Mouse (Mus musculus) liver, embryonic 14.5 days (tissue): ENCODE measurements at regions not wholly inside any gene's neighbourhood (a gene's known extent, or its start where the extent isn't known, plus 50 kb on each side); places are given as distances from the start of the nearest gene placed in this dataset.
A peak's percentile ranks its signal among the peaks of the same experiment; 100 is the strongest.
"Not testable (repeated sequence)": the region's sequence is repeated elsewhere in the genome, so short reads cannot be mapped to it uniquely, and the experiment has no call there.

ENCODE experiments used
- ATAC-seq: fragments of 200-750 bp; cut with Nextera tagmentation; 2 replicates; pipeline ENCODE4 v1.8.0; 2017; ENCODE audit warnings: moderate number of reproducible peaks, mild to moderate bottlenecking, moderate library complexity; ENCODE audit not compliant: insufficient read depth
- DNase-seq, 3 experiments: peaks; one replicate each; pipeline ENCODE4 v3.0.0-alpha.2; 2012 to 2013; ENCODE audit warnings: low read depth in 3 of 3, low spot score in 3 of 3
- H3K27ac ChIP-seq: fragments of 300-500 bp; sonication (generic); 2 replicates; pipeline ENCODE4 v1.5.1; 2014; ENCODE audit warnings: moderate library complexity, mild to moderate bottlenecking, control low read depth, inconsistent platforms
- H3K27me3 ChIP-seq: fragments of 300-500 bp; sonication (generic); 2 replicates; pipeline ENCODE4 v1.6.1; 2014; ENCODE audit warnings: mild to moderate bottlenecking, low read length, moderate library complexity; ENCODE audit not compliant: control insufficient read depth, insufficient read depth
- H3K36me3 ChIP-seq: fragments of 300-500 bp; sonication (generic); replicated peaks from 2 replicates; pipeline ENCODE4 v1.6.1; 2014; ENCODE audit warnings: low read depth; ENCODE audit not compliant: control insufficient read depth, insufficient read depth
- H3K4me1 ChIP-seq, 2 experiments: fragments of 200-500 bp in 1 of 2; fragments of 300-500 bp in 1 of 2; sonication (generic) in 1 of 2; replicated peaks; 2 replicates each; pipeline ENCODE4 v1.6.1; 2012 to 2014; ENCODE audit warnings: antibody characterized with exemption in 1 of 2, inconsistent platforms in 1 of 2, low read length in 1 of 2; ENCODE audit not compliant: control insufficient read depth in 2 of 2, insufficient read depth in 2 of 2
- H3K4me2 ChIP-seq: fragments of 300-500 bp; sonication (generic); 2 replicates; pipeline ENCODE4 v1.6.1; 2014; ENCODE audit warnings: low read depth, mild to moderate bottlenecking, control low read depth, moderate library complexity
- H3K4me3 ChIP-seq, 2 experiments: fragments of 200-500 bp in 1 of 2; fragments of 300-500 bp in 1 of 2; sonication (generic) in 1 of 2; 2 replicates each; pipeline ENCODE4 v1.5.1; 2012 to 2014; ENCODE audit warnings: low read depth in 2 of 2, low read length in 2 of 2, mild to moderate bottlenecking in 2 of 2, control low read depth in 1 of 2, inconsistent platforms in 1 of 2, moderate library complexity in 1 of 2; ENCODE audit not compliant: insufficient read depth in 1 of 2
- H3K9ac ChIP-seq: fragments of 300-500 bp; sonication (generic); replicated peaks from 2 replicates; pipeline ENCODE4 v1.6.1; 2014; ENCODE audit warnings: mild to moderate bottlenecking, control low read depth, moderate library complexity
- H3K9me3 ChIP-seq: fragments of 300-500 bp; sonication (generic); 2 replicates; pipeline ENCODE4 v1.6.1; 2016; ENCODE audit warnings: low read length, mixed read lengths; ENCODE audit not compliant: control insufficient read depth
- CTCF ChIP-seq: IDR thresholded peaks from 2 replicates; pipeline ENCODE4 v1.5.1; 2016; ENCODE audit warnings: antibody characterized with exemption, low read depth, control low read depth
- EP300 ChIP-seq: IDR thresholded peaks from 2 replicates; pipeline ENCODE4 v1.6.1; 2016; ENCODE audit warnings: antibody characterized with exemption, low read depth
- WGBS: fragments of 180-500 bp; shearing (Covaris S2); extraction: QIAGEN DNeasy Blood & Tissue Kit; methylation state at CpG from one replicate; pipeline ENCODE4 v1.1.7; 2014; ENCODE audit not compliant: insufficient replicate concordance; 5-methylcytosine and 5-hydroxymethylcytosine counted together

- H3K4me3 ChIP-seq, H3K9me3 ChIP-seq, H3K9ac ChIP-seq, ATAC-seq, H3K27ac ChIP-seq, DNase-seq, H3K4me2 ChIP-seq, H3K4me1 ChIP-seq, H3K27me3 ChIP-seq, H3K36me3 ChIP-seq: not testable (repeated sequence)
These were observed 1145.2 kb upstream of the Tacstd2 start for GRCm38 (mm10) chr6:68680792-68681110.

- no peak for DNase-seq
- TF ChIP-seq EP300 (no peak), CTCF (no peak)
- H3K4me2 ChIP-seq, result no peak overlapping the region
- no peaks in the 10 kb centered on the region for H3K9me3 ChIP-seq
- WGBS, result 57% methylated on average over 3 of the region's 3 CpGs
- ATAC-seq, result no peak
- no peaks in the 10 kb centered on the region for H3K36me3 ChIP-seq
- H3K27ac ChIP-seq, result no peak overlapping the region
- no peaks in the 10 kb centered on the region for H3K27me3 ChIP-seq
- H3K9ac ChIP-seq, result no peak overlapping the region
- H3K4me1 ChIP-seq, result no peaks in the 10 kb centered on the region
- H3K4me3 ChIP-seq, result no peak overlapping the region
These were observed 1144.6 kb upstream of the Tacstd2 start for GRCm38 (mm10) chr6:68680099-68680791.

- not testable (repeated sequence) for H3K4me1 ChIP-seq, ATAC-seq, H3K4me3 ChIP-seq, H3K4me2 ChIP-seq, H3K27ac ChIP-seq, H3K9ac ChIP-seq, H3K9me3 ChIP-seq, DNase-seq, H3K36me3 ChIP-seq, H3K27me3 ChIP-seq
- under 1% methylated on average over 10 of the region's 10 CpGs for WGBS
- TF ChIP-seq CTCF, result peak; percentile 77
These were observed 1132.8 kb upstream of the Tacstd2 start for GRCm38 (mm10) chr6:68668433-68668832.

GRCm38 (mm10) chr6:68632309-68632708, 1096.7 kb upstream of the Tacstd2 start:
- not testable (repeated sequence) for H3K9ac ChIP-seq, H3K27me3 ChIP-seq, H3K4me1 ChIP-seq, DNase-seq, H3K9me3 ChIP-seq, H3K4me3 ChIP-seq, H3K4me2 ChIP-seq, H3K27ac ChIP-seq, ATAC-seq, H3K36me3 ChIP-seq

- Histone ChIP-seq H3K4me2 (no peak overlapping the region), H3K4me3 (no peak overlapping the region), H3K9me3 (no peaks in the 10 kb centered on the region), H3K27me3 (no peaks in the 10 kb centered on the region), H3K9ac (no peak overlapping the region), H3K4me1 (no peaks in the 10 kb centered on the region), H3K36me3 (no peaks in the 10 kb centered on the region), H3K27ac (no peak overlapping the region)
- 67% methylated on average over 1 of the region's 1 CpGs for WGBS
- TF ChIP-seq CTCF, result no peak
- no peak for TF ChIP-seq EP300
- DNase-seq (no peak), ATAC-seq (no peak)
These were observed 1096.2 kb upstream of the Tacstd2 start for GRCm38 (mm10) chr6:68631787-68632186.

GRCm38 (mm10) chr6:68606033-68606432, 1070.4 kb upstream of the Tacstd2 start:
- DNase-seq, result no peak
- WGBS, result 49% methylated on average over 2 of the region's 2 CpGs
- H3K9me3 ChIP-seq, result no peaks in the 10 kb centered on the region
- H3K4me1 ChIP-seq, result no peaks in the 10 kb centered on the region
- ATAC-seq, result no peak
- no peak for TF ChIP-seq EP300
- no peak for TF ChIP-seq CTCF
- no peak overlapping the region for H3K4me3 ChIP-seq
- no peaks in the 10 kb centered on the region for H3K36me3 ChIP-seq
- H3K27ac ChIP-seq, result no peak overlapping the region
- H3K27me3 ChIP-seq, result no peaks in the 10 kb centered on the region
- H3K4me2 ChIP-seq, result no peak overlapping the region
- no peak overlapping the region for H3K9ac ChIP-seq
